Comparison of ENCODE assay signal across 20 mouse cellular contexts in genomic region chr12:98347056-98347455, GRCm38 (mm10).
"Had no signal": no experiment of that assay in that cellular context is flagged by ENCODE, and none has a peak within 500 bp of the region (broad histone marks: within the 10 kb centered on the region; RNA-seq: fewer than 3 reads in every experiment).

No protein-coding gene starts in this region.

- H3K4me2 ChIP-seq: heart, embryonic 12.5 days; heart, embryonic 13.5 days; heart, embryonic 15.5 days; hindbrain, embryonic 12.5 days; hindbrain, embryonic 13.5 days; hindbrain, embryonic 14.5 days; hindbrain, embryonic 15.5 days; intestine, embryonic 15.5 days; kidney, embryonic 15.5 days had no signal

- H3K4me1 ChIP-seq: heart, embryonic 10.5 days; heart, embryonic 12.5 days; heart, embryonic 13.5 days; heart, embryonic 15.5 days; hindbrain, embryonic 10.5 days; hindbrain, embryonic 12.5 days; hindbrain, embryonic 13.5 days; hindbrain, embryonic 15.5 days; intestine, embryonic 15.5 days; kidney, embryonic 15.5 days had no signal

- H3K9ac ChIP-seq: heart, embryonic 12.5 days; heart, embryonic 13.5 days; heart, embryonic 15.5 days; hindbrain, embryonic 12.5 days; hindbrain, embryonic 13.5 days; hindbrain, embryonic 14.5 days; hindbrain, embryonic 15.5 days; intestine, embryonic 15.5 days; kidney, embryonic 15.5 days had no signal

- H3K36me3 ChIP-seq: heart, embryonic 10.5 days; heart, embryonic 12.5 days; heart, embryonic 13.5 days; heart, embryonic 15.5 days; hindbrain, embryonic 10.5 days; hindbrain, embryonic 12.5 days; hindbrain, embryonic 13.5 days; hindbrain, embryonic 15.5 days; intestine, embryonic 15.5 days; kidney, embryonic 15.5 days had no signal

- H3K4me3 ChIP-seq: heart, embryonic 10.5 days; heart, embryonic 12.5 days; heart, embryonic 13.5 days; heart, embryonic 15.5 days; hindbrain, embryonic 10.5 days; hindbrain, embryonic 12.5 days; hindbrain, embryonic 13.5 days; hindbrain, embryonic 15.5 days; intestine, embryonic 15.5 days; kidney, embryonic 15.5 days; layer of hippocampus, adult 2 months had no signal

- H3K27me3 ChIP-seq: heart, embryonic 12.5 days; heart, embryonic 13.5 days; heart, embryonic 15.5 days; hindbrain, embryonic 12.5 days; hindbrain, embryonic 13.5 days; hindbrain, embryonic 15.5 days; intestine, embryonic 15.5 days; kidney, embryonic 15.5 days had no signal

- H3K9me3 ChIP-seq: heart, embryonic 10.5 days; heart, embryonic 12.5 days; heart, embryonic 13.5 days; heart, embryonic 15.5 days; hindbrain, embryonic 10.5 days; hindbrain, embryonic 15.5 days; intestine, embryonic 15.5 days; kidney, embryonic 15.5 days had no signal

- DNase-seq: kidney, adult 11 months; kidney, adult 18-20 months had no signal

- ATAC-seq: hindbrain, embryonic 16.5 days; hindbrain, postnatal 0 days; inflammation-experienced regulatory T-cells, adult 6 months; intestine, embryonic 15.5 days; intestine, embryonic 16.5 days; intestine, postnatal 0 days had no signal

- H3K27ac ChIP-seq: heart, embryonic 10.5 days; heart, embryonic 13.5 days; heart, embryonic 15.5 days; hindbrain, embryonic 10.5 days; hindbrain, embryonic 12.5 days; hindbrain, embryonic 13.5 days; hindbrain, embryonic 14.5 days; hindbrain, embryonic 15.5 days; hindbrain, postnatal 0 days; intestine, embryonic 15.5 days; kidney, embryonic 15.5 days; kidney, postnatal 0 days; layer of hippocampus, adult 2 months had no signal
